Mouse (Mus musculus) cerebral cortex, adult 2 months (tissue): ENCODE results near the gene D11Wsu47e.

Experiments used
- WGBS: fragments of 180-500 bp; shearing (Covaris S2); methylation state at CpG from one replicate; pipeline ENCODE4 v1.1.7; 2018; 5-methylcytosine and 5-hydroxymethylcytosine counted together

D11Wsu47e gene

DNA sequence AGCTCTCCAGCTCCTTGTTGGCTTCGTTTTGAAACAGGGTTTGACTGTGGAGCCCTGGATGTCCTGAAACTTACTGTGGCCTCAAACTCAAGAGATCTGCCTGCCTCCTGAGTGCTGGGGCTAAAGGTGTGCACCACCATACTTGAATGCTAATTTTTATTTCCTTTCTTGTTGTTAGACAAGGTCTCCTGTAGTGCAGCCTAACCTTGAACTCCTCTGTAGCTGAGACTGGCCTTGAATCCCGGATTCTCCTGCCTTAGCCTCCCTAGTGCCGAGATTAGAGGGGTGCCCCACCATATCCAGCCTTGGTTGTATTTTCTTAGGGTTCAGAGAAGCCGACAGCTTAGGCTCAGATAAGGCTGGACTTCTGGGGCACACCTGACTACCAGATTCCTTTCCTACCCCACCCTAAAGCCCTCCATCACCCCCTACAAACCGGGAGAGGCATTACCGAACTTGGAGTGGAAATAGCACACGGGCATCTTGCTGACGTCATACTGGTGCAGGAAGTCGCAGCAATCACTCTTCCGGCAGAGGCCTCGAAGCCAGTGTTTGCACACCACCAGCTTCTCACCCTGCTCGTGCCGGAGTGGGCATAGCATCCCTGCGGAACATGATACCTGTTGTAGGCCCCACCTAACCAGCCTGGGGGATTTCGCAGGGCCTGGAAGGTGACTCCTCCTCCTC lies 21.9 kb downstream of the D11Wsu47e start:
- WGBS, result 91% methylated on average over 15 of the region's 15 CpGs

- 88% methylated on average over 19 of the region's 19 CpGs for WGBS
Observed at GRCm38 (mm10) chr11:113708629-113709213, 24.5 kb downstream of the D11Wsu47e start.

DNA sequence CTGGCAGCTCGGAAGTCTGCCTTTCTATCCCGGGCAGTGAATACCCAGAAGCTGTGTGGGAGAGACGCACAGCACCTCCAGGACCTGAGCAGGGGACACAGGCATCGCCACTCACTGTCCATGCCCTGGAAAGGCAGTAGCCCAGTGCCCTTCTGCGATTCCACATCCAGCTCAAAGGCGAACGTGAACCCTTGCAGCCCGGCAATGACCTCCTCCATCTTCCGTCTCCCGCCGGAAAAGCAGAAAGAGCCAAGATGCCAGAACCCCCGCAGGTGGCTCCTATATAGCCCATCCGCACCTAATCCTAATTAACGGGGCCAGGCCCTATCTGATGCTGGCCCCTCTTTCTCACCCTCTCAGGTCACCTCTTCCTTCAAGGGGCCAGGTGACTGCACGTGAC lies 25.1 kb downstream of the D11Wsu47e start:
- 76% methylated on average over 15 of the region's 15 CpGs for WGBS

DNA sequence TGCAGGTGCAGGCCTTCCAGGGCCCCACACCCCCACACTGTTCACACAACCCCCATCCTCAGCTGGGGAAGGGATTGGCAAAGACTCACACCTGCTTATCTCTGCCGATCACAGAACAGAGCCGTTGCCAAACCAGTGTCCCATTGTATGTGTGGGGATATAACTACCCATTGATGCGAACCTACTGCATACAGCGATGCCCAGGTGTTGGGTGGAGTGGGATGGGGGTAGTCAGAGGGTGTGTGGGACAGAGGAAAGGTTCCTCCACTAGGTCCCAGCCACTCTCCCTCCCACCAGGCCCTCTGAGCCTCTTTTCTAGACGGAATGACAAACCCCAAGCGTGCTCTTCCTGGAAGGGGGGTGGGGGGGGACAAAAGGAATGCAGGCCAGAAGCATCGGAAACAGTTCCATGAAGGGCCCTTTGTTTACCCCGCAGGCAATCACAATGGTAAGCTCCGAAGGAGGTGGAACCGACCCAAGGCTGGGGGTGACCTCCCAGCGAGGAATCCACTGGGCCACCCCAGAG lies 25.6 kb downstream of the D11Wsu47e start, which contains the start of gene Cpsf4l:
Cpsf4l (minus strand) TSS at position 287 of the 526 bp plus-strand sequence.
- WGBS, result 44% methylated on average over 11 of the region's 11 CpGs

DNA sequence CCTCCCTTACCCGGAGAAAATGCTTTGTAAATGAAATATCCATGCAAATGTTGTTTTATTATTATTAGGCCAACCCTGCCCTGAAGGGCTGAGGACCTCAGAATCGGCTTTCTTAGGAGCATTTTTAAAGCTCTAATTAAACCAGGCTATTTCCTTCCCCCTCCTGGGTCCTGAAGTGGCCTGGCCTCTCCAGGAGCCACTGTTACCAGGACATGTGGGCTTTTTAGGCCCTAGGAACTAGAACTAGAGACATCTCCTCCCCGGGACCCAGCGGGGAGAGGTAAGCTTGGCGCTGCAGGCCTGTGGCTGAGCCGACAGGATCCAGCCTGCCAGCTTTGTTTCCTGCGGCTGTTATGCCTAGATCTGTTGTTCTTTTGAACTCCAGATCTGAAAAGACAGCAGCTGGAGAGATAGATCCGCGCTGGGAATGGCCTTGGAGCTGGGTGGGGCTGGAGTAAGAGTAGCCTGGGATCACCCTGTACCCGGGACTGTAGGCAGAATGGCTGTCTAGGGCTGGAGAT lies 26.1 kb downstream of the D11Wsu47e start:
- WGBS, result 41% methylated on average over 10 of the region's 10 CpGs

GRCm38 (mm10) chr11:113711061-113711460 lies 26.8 kb downstream of the D11Wsu47e start:
- WGBS, result 74% methylated on average over 1 of the region's 1 CpGs

DNA sequence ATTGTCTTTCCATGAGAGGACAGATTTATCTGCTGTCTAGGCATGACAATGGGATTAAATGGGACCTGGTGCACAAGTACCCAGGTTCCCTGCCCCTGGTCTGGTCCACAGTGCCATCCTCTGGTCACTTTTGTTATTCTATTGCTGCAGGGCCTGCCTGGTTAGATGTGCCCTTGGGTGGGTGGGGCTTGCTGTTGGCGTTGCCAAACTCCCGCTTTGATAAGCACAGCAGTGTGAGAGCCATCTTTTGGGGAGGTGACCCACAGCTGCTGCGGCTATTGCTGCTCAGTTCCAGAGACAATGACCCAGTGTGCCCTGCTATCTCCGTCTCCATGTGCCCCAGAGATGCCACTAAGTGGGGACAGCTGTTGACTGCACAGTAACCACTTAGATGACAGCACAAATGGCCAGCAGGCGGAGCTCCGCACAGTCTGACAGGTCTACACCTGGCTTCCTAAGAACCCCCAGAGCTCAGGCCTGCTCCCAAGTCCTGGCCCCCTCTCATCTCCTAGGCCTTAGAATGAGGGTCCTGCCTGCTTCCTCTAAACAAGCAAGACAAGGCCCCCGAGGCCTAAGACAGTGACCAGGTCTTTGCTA lies 31.0 kb downstream of the D11Wsu47e start:
- WGBS, result 82% methylated on average over 7 of the region's 7 CpGs

- WGBS, result 99% methylated on average over 2 of the region's 2 CpGs
Observed at GRCm38 (mm10) chr11:113716132-113716531, 31.9 kb downstream of the D11Wsu47e start.

GRCm38 (mm10) chr11:113717767-113718424 lies 33.7 kb downstream of the D11Wsu47e start:
- WGBS, result 88% methylated on average over 16 of the region's 16 CpGs

DNA sequence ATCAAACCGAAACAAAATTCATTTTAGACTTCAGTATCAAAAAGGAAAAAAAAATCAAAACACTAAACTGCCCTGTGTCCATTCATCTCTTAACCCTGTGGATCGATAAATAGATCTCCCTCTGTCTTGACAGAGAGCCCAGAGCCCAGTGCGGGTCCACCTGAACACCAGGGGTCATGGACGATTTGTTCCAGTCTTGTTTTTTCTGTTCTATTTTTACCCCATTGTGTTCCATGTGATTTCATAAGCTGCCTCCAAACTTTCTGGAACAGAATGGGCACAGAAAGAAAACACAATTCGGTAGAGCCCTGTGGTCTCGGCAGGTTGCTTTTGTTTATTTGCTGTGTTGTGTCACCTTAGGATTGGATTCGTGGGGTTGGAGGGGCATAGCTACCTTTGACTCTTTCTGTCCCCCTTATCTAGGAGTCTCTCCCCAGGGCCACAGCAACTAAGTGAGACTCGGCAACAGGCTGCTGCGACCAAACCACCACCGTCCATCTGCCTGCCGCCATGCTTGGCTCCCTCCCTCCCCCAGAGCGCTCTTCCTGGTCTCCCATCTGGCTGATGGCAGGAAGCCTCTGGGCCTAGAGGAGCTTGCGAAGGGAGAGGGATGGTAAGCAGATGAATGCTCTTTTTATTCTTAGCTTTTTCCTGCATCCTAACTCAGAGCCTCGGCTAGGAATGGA lies 38.3 kb downstream of the D11Wsu47e start:
- WGBS, result 38% methylated on average over 14 of the region's 14 CpGs

DNA sequence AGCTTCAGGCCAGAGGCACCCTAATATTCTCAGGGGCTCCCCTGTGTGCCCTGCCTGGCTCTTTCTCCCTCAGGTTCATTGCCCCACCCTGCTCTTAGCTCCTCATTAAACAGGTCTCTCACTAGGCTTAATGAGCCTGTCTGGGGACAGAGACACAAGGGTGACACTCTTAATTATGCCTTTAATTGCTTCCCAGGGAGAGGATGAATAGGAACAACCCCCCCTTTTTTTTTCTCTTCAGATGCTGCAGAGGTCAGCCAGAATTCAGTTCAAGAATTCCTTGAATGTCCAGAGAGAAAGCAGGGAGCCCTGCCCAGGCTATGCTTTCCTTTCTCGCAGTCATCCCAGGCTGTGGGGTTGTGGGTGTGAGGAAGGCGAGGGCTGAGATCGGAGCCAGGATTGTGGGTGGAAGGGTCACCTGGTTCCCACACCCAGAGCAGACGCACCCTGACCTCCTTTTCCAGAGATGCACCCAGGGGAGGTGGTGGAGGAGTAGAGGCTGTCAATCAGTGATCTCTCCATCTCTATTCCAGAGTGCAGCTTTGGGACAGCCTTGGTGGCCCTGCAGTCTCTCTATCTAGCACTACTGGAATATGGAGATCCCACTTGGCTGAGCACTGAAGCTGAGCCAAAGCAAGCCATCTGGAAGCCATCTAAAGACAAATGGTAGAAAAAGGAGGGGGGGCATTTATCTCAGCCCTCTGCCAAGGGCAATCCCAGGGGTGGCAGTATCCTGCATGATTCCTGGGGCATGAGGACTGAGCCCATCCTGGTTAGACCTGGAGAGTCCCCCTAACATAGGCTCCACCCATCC lies 41.2 kb downstream of the D11Wsu47e start:
- WGBS, result 50% methylated on average over 4 of the region's 4 CpGs

DNA sequence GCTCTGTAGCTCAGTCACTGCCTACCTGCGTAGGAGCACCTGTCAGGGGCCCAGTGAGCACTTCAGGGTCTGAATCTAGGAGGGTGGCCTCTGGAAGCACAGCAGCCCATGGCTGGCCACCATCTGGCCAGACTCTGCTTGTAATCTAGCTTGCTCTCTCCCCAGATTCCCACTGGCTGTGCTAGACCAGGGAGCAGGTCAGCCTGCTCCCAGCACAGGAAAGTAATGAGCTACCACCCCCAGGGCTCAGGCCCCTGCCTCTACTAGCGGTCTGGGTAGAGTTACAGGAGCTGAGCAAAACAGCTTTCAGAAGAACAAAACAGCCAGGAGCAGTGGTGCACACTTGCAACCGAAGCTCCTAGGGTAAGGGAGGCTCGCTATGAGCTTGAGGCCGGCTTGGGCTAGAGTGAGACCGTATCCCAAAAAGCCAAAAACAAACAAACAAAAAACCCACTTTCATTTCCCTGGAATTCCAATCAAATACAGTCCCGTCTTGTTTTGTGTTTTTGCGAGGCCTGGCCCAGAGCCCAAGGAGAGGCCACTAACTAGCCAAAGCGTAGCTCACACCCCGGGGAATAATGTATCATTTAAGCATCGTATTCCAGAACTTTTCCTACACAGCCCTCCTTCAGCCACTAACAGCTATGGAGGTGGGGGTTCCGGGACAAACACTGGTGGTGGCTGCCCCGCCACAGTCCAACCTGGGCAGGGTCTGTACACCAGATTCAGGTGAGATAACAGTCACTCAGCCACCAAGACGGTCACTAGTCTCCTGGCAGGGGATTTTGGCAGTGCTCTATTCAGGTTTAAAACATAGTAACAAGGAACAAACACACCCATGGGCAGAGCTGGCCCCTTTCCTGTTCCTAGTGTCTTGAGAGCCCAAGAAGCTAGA lies 43.0 kb downstream of the D11Wsu47e start:
- 68% methylated on average over 14 of the region's 14 CpGs for WGBS

- WGBS, result 74% methylated on average over 6 of the region's 6 CpGs
Observed at GRCm38 (mm10) chr11:113727992-113728391, 43.8 kb downstream of the D11Wsu47e start.

DNA sequence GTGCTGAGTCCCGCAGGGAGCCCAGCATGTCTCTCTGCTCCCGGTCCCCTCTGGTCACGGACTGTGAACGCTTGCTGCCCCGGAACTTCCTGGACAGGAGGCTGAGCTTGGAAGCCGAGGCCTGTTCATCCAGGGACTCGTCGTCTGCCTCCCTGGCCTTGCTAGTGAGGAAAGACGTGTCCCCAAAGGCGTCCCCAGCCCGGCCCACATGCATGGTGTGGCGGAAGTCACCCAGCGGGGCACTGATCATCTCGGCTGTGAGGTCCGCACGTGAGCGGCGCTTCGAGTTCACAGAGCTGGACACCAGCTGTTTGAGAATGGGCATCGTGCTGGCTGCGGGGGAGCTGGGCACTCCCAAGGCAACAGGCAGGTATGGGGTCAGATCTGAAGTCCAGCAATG lies 45.0 kb downstream of the D11Wsu47e start:
- WGBS, result 81% methylated on average over 21 of the region's 21 CpGs

- 64% methylated on average over 8 of the region's 8 CpGs for WGBS
Observed at GRCm38 (mm10) chr11:113729917-113730316, 45.7 kb downstream of the D11Wsu47e start.

GRCm38 (mm10) chr11:113730879-113731278 lies 46.7 kb downstream of the D11Wsu47e start:
- 80% methylated on average over 3 of the region's 3 CpGs for whole genome bisulfite sequencing

DNA sequence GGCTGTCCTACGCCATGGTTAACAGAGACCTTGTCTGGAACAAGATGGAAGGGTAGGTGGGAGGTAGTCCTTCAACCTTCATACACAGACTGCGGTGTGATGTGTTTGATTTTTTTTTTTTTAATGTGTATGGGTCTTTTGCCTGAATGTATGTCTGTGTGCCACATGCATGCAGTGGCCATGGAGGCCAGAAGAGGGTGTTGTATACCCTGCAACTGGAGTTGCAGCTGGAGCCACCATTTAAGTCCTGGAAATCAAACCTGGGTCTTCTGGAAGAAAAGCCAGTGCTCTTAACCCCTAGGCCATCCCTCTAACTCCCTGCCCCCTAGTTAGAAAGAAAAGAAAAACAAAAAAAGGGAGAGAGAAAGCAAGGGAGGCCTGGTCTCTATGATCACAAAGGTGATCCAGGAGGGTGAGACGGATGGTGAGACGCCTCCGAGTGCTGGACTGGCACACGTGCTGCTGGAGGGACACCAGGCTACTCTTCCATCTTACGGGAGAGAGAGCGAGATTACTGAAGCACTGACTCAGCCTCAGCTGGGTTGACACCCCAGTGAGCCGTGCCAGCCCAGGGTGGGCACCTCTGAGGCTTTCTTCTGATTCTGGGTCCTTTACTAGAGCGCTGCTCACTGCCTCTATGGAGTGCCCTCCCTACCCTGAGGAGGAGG lies 47.9 kb downstream of the D11Wsu47e start:
- 91% methylated on average over 10 of the region's 10 CpGs for WGBS

DNA sequence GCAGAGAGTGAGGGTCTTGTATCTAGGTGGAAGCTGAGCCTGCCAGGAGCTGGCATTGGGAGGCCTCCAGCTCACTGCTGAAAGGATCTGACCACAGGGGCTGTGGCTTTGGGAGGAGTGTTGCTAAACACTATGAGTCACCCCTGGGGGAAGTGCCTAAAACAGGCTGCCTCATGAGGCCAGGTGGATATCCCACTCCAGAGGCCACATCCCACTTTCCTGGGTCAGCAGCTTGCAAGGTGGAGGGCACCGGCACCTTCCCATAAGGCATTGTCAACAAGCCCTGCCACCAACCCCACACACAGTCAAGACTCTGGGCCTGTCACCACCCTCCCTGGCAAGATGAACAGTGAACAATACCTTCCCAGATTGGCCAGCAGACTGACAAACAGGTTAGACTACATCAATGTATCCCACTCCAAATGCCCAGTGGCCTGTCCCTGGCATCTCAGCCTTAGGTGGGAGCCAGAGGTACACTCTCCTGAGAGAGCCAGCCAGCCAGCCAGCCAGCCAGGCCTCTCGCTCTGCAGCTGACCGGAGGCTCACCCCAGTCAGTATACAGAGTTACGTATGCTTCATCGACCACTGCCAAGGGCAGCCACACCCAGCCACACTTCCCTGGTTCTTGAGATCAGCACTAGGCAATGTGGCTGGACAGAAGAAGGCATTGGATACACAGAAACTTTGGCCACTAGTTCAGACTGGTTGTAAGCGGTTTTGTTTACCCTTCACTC lies 49.6 kb downstream of the D11Wsu47e start:
- WGBS, result 71% methylated on average over 6 of the region's 6 CpGs
